Mouse (Mus musculus) midbrain, embryonic 11.5 days (tissue): ENCODE data around the gene Tle6. TPM values are rescaled to one million over a fixed set of nuclear protein-coding genes. Genes with fewer than 3 reads are reported as not detected.

ENCODE experiments used
- ATAC-seq: fragments of 200-750 bp; cut with Nextera tagmentation; 2 replicates; pipeline ENCODE4 v1.8.0; 2017; ENCODE audit warnings: moderate TSS enrichment, moderate library complexity; ENCODE audit not compliant: low FRiP score
- DNase-seq: peaks from one replicate; pipeline ENCODE4 v3.0.0; 2015; ENCODE audit warnings: low spot score; ENCODE audit errors: missing footprints
- H3K27ac ChIP-seq: fragments of 300-500 bp; sonication (generic); 2 replicates; pipeline ENCODE4 v1.5.1; 2014; ENCODE audit warnings: low read depth, low read length
- H3K27me3 ChIP-seq: fragments of 300-500 bp; sonication (generic); 2 replicates; pipeline ENCODE4 v1.6.1; 2014; ENCODE audit warnings: mild to moderate bottlenecking, low read length, moderate library complexity, mixed read lengths; ENCODE audit not compliant: control insufficient read depth, insufficient read depth
- H3K36me3 ChIP-seq: fragments of 300-500 bp; sonication (generic); 2 replicates; pipeline ENCODE4 v1.6.1; 2014; ENCODE audit warnings: mild to moderate bottlenecking, low read length, moderate library complexity, mixed read lengths; ENCODE audit not compliant: control insufficient read depth, insufficient read depth
- H3K4me1 ChIP-seq: fragments of 300-500 bp; sonication (generic); 2 replicates; pipeline ENCODE4 v1.6.1; 2014; ENCODE audit warnings: low read length; ENCODE audit not compliant: control insufficient read depth, insufficient read depth
- H3K4me2 ChIP-seq: fragments of 300-500 bp; sonication (generic); 2 replicates; pipeline ENCODE4 v1.6.1; 2014; ENCODE audit warnings: mild to moderate bottlenecking, moderate library complexity
- H3K4me3 ChIP-seq: fragments of 300-500 bp; sonication (generic); 2 replicates; pipeline ENCODE4 v1.5.1; 2014; ENCODE audit warnings: low read depth, low read length
- H3K9ac ChIP-seq: fragments of 300-500 bp; sonication (generic); 2 replicates; pipeline ENCODE4 v1.6.1; 2014; ENCODE audit warnings: low read length
- H3K9me3 ChIP-seq: fragments of 300-500 bp; sonication (generic); 2 replicates; pipeline ENCODE4 v1.6.1; 2016; ENCODE audit warnings: low read length; ENCODE audit not compliant: control insufficient read depth
- WGBS: fragments of 180-500 bp; shearing (Covaris S2); extraction: QIAGEN DNeasy Blood & Tissue Kit; methylation state at CpG from one replicate; pipeline ENCODE4 v1.1.7; 2014; 5-methylcytosine and 5-hydroxymethylcytosine counted together
- polyA plus RNA-seq: library from polyadenylated mRNA; unstranded; fragments of >200 nt; fragmentation: Nextera tagmentation; extraction: Ambion mirVana; gene quantifications from 2 replicates; pipeline ENCODE4 v1.2.1, GENCODE M21; 2014

The Tle6 gene
- polyA plus RNA-seq, 1 experiment from 2014 or later = 6.0 TPM

DNA sequence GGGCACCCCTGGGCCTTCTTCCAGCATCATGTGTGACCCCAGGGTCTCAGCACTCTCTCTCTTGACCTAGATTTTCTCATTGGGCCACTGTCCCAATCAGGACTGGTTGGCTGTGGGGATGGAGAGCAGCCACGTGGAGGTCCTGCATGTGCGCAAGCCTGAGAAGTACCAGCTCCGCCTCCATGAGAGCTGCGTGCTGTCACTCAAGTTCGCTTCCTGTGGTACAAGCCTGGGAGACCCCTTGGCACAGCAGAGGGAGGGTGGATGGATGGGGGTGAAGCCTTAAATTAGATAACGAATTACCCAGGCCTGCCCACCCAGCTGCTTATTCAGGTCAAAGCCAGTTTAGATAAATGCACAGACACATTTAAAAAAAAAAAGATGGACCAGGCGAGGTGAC lies 12.1 kb downstream of the Tle6 start:
- Histone ChIP-seq H3K4me2 (no peak overlapping the region), H3K36me3 (no peaks in the 10 kb centered on the region), H3K27me3 (peaks cover 7% of the 10 kb centered on the region; the same call in 1 of the 2 replicates), H3K9me3 (no peaks in the 10 kb centered on the region), H3K4me1 (no peaks in the 10 kb centered on the region), H3K4me3 (no peak overlapping the region), H3K9ac (no peak overlapping the region), H3K27ac (no peak overlapping the region)
- DNase-seq (no peak), ATAC-seq (no peak)
- 82% methylated on average over 7 of the region's 7 CpGs for WGBS

GRCm38 (mm10) chr10:81583347-81583746 lies 17.5 kb downstream of the Tle6 start:
- 35% methylated on average over 6 of the region's 6 CpGs for WGBS

DNA sequence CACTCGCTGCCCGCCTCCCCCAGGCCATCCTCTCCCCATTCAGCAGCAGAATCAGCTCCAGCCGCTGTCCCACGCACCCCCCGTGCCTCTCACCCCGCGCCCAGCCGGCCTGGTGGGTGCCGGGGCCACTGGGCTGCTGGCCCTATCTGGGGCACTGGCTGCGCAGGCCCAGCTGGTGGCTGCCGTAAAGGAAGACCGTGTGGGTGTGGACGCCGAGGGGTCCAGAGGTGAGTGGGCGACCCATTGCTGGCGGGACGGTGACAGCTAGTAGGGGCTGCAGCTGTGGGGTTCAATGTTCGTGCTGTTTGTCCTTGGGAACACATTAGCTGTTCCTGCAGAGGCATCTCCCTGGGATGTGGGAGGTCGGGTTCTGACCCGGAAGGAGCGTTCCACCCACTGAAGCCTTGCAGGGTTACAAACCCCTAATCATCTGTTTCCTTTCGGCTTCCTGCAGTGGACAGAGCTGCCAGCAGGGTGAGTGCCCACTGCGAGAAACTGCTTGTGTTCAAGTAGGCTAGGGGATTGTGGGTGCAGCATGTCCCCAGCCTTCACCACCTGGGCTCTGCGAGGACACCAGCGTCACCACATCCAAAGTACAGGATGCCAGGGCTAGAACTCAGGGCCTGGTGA lies 20.3 kb downstream of the Tle6 start:
- Histone ChIP-seq H3K9ac (no peak overlapping the region), H3K4me2 (no peak overlapping the region), H3K4me1 (peaks cover 7% of the 10 kb centered on the region), H3K9me3 (no peaks in the 10 kb centered on the region), H3K36me3 (no peaks in the 10 kb centered on the region), H3K27ac (no peak overlapping the region), H3K4me3 (no peak overlapping the region), H3K27me3 (peaks cover 28% of the 10 kb centered on the region; the same call in 1 of the 2 replicates)
- WGBS = 55% methylated on average over 25 of the region's 25 CpGs
- DNase-seq (no peak), ATAC-seq (no peak)

More at GRCm38 (mm10) chr10:81583347-81583746, 17.5 kb downstream of the Tle6 start:
- no peak overlapping the region for H3K4me2 ChIP-seq
- no peaks in the 10 kb centered on the region for H3K36me3 ChIP-seq
- H3K27ac ChIP-seq = no peak overlapping the region
- DNase-seq (no peak), ATAC-seq (no peak)
- H3K4me1 ChIP-seq = peaks cover 4% of the 10 kb centered on the region
- H3K9me3 ChIP-seq = no peaks in the 10 kb centered on the region
- no peak overlapping the region for H3K4me3 ChIP-seq
- peaks cover 19% of the 10 kb centered on the region; the same call in 1 of the 2 replicates for H3K27me3 ChIP-seq
- no peak overlapping the region for H3K9ac ChIP-seq

DNA sequence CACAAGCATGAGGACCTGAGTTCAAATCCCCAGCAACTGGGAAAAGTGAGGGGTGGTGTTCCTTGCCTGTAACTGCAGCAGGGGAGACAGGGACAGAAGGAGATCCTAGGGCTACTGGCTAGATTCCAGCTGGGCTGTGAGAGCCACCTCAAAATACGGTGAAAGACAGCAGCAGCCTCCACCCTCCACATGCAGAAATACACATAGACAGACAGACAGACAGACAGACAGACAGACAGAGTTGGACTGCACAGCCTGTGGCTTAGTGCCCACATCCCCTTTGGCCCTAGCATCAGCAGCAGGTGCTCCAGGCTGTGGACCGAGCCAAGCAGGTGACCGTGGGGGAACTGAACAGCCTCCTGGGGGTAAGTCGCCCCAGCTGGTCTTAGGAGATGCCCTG lies 20.9 kb downstream of the Tle6 start:
- ATAC-seq (no peak), DNase-seq (no peak)
- WGBS = 75% methylated on average over 4 of the region's 4 CpGs
- Histone ChIP-seq H3K36me3 (no peaks in the 10 kb centered on the region), H3K27me3 (peaks cover 30% of the 10 kb centered on the region), H3K9ac (no peak overlapping the region), H3K27ac (no peak overlapping the region), H3K9me3 (no peaks in the 10 kb centered on the region), H3K4me2 (no peak overlapping the region), H3K4me1 (peaks cover 12% of the 10 kb centered on the region), H3K4me3 (no peak overlapping the region)

- H3K36me3 ChIP-seq = no peaks in the 10 kb centered on the region
- H3K4me2 ChIP-seq = peak overlapping the region; percentile 58
- H3K4me3 ChIP-seq = peak overlapping the region; percentile 41
- peaks cover 55% of the 10 kb centered on the region for H3K27me3 ChIP-seq
- 2% methylated on average over 6 of the region's 6 CpGs for WGBS
- peaks cover 28% of the 10 kb centered on the region for H3K4me1 ChIP-seq
- H3K9ac ChIP-seq = peak overlapping the region; percentile 58
- peak; percentile 89 for DNase-seq
- H3K9me3 ChIP-seq = no peaks in the 10 kb centered on the region
- no peak for ATAC-seq
- H3K27ac ChIP-seq = no peak overlapping the region
Measured at GRCm38 (mm10) chr10:81575695-81576094, 25.2 kb downstream of the Tle6 start.

GRCm38 (mm10) chr10:81575208-81575631 lies 25.7 kb downstream of the Tle6 start:
- Histone ChIP-seq H3K4me2 (peak overlapping the region; percentile 58), H3K27ac (0 out of 2 replicates have a peak overlapping the region, but pooled peaks have one; percentile 16), H3K9me3 (no peaks in the 10 kb centered on the region), H3K27me3 (peaks cover 52% of the 10 kb centered on the region), H3K4me3 (peak overlapping the region; percentile 41), H3K4me1 (peaks cover 30% of the 10 kb centered on the region), H3K9ac (peak overlapping the region; percentile 58), H3K36me3 (no peaks in the 10 kb centered on the region)
- WGBS = 0% methylated on average over 27 of the region's 30 CpGs
- peak; percentile 10; the same call in 1 of the 2 replicates for ATAC-seq
- DNase-seq = no peak

GRCm38 (mm10) chr10:81574081-81575056 lies 26.5 kb downstream of the Tle6 start, which contains the start of gene Tle2:
TSS of gene Tle2 (plus strand) at chr10:81574561.
- Histone ChIP-seq H3K4me1 (peaks cover 37% of the 10 kb centered on the region), H3K27ac (0 out of 2 replicates have a peak within 1 kb of the TSS, but pooled peaks have one; percentile 16), H3K27me3 (peaks cover 51% of the 10 kb centered on the region)

GRCm38 (mm10) chr10:81572975-81573374 lies 27.9 kb downstream of the Tle6 start:
- Histone ChIP-seq H3K27me3 (peaks cover 53% of the 10 kb centered on the region), H3K36me3 (no peaks in the 10 kb centered on the region), H3K9me3 (no peaks in the 10 kb centered on the region), H3K4me1 (peaks cover 48% of the 10 kb centered on the region), H3K4me2 (no peak overlapping the region; the same call in 1 of the 2 replicates), H3K4me3 (no peak overlapping the region), H3K27ac (no peak overlapping the region), H3K9ac (no peak overlapping the region)
- ATAC-seq (no peak), DNase-seq (no peak)
- 9% methylated on average over 9 of the region's 9 CpGs for WGBS

More at GRCm38 (mm10) chr10:81574081-81575056, 26.5 kb downstream of the Tle6 start, which contains the start of gene Tle2:
- 17% methylated on average over 10 of the region's 10 CpGs for WGBS
- no peaks in the 10 kb centered on the region for H3K36me3 ChIP-seq
- ATAC-seq (no peak), DNase-seq (no peak)
- no peaks in the 10 kb centered on the region for H3K9me3 ChIP-seq
- H3K4me2 ChIP-seq = peak within 1 kb of the TSS; percentile 58
- H3K4me3 ChIP-seq = peak within 1 kb of the TSS; percentile 41
- H3K9ac ChIP-seq = peak within 1 kb of the TSS; percentile 58
